Mouse (Mus musculus) brain, adult 2 months (tissue): ENCODE results near the gene Fam69b.
A peak's percentile ranks its signal among the peaks of the same experiment; 100 is the strongest.

Experiments
- DNase-seq: peaks from one replicate; pipeline ENCODE4 v3.0.0; 2011; ENCODE audit warnings: low read depth, low spot score

Gene Fam69b

GRCm38 (mm10) chr2:26661768-26662508, 33.7 kb downstream of the Fam69b start:
- no peak for DNase-seq

GRCm38 (mm10) chr2:26662509-26662882, 34.2 kb downstream of the Fam69b start:
- DNase-seq, result no peak

GRCm38 (mm10) chr2:26663112-26663511, 34.9 kb downstream of the Fam69b start:
- DNase-seq, result no peak

GRCm38 (mm10) chr2:26663551-26663950, 35.3 kb downstream of the Fam69b start:
- DNase-seq, result peak; percentile 31

- no peak for DNase-seq
These were observed 40.5 kb downstream of the Fam69b start for GRCm38 (mm10) chr2:26668746-26669145.

GRCm38 (mm10) chr2:26671182-26671581, 42.9 kb downstream of the Fam69b start, which contains the start of gene Lcn4:
Gene Lcn4 (minus strand): TSS chr2:26671282.
- no peak for DNase-seq
